Mouse (Mus musculus) megakaryocyte, embryonic 14.5 days (primary cell): Measurements from ENCODE around the gene Rph3al.

Experiments used
- FLI1 ChIP-seq: IDR thresholded peaks from 2 replicates; pipeline ENCODE4 v1.6.1; 2012; ENCODE audit warnings: low read length, inconsistent platforms, mixed read lengths
- GATA1 ChIP-seq: IDR thresholded peaks from 3 replicates; pipeline ENCODE4 v1.6.1; 2012; ENCODE audit warnings: mixed read lengths, low read length, inconsistent platforms, borderline replicate concordance

- TF ChIP-seq FLI1 = no peak
- TF ChIP-seq GATA1 = no peak
Measured at GRCm38 (mm10) chr11:75964476-75964730, 26.2 kb upstream of the Rph3al start.
